8 mouse cellular contexts compared by ENCODE assay signal in the genomic region with DNA sequence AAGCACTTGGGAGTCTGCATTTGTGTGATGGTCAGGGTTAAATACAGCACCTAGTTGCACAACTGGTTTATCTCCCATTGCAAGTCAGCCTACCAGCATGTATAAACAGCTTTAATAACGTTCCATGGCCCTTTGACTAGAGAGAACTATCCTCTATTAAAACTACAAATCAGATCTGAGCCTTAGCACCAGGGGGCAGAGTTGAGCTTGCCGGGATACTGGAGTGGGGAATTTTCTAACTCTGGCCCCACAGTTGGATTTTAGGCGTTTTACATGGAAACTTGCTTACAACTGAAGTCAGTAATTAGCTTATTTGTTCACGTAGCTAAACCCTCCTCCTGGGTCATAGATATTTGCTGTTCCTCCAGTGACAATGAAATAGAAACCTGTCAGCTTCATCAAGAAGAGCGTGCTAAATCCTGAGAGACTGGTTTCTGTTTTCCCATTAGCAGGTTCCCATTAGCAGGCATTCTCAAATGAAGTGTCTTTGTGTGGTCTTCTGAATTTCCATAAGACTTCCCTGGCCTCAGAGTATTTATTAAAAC. TPM values are rescaled to one million over a fixed set of nuclear protein-coding genes. Genes with fewer than 3 reads are reported as not detected.
DNase-seq lines count a peak whose midpoint lies in the region; ATAC-seq and TF ChIP-seq lines count a peak whose summit lies in the region.

No protein-coding gene starts in this region.

- H3K27ac ChIP-seq in intestine, postnatal 0 days (ENCODE audit: low read depth, low read length): no peak overlapping the region
- H3K27ac ChIP-seq in intestine, embryonic 15.5 days: no peak overlapping the region
- no peak overlapping the region for H3K27ac ChIP-seq in CH12.LX (ENCODE audit: insufficient read depth, low read depth)
- H3K27ac ChIP-seq in hindbrain, embryonic 13.5 days: no peak overlapping the region

- H3K27me3 ChIP-seq in intestine, postnatal 0 days (replicated peaks; ENCODE audit: control insufficient read depth, insufficient read depth, low read length): no peaks in the 10 kb centered on the region
- no peaks in the 10 kb centered on the region for H3K27me3 ChIP-seq in intestine, embryonic 15.5 days (replicated peaks)
- no peaks in the 10 kb centered on the region for H3K27me3 ChIP-seq in CH12.LX (replicated peaks)
- H3K27me3 ChIP-seq in splenic B cell, adult 2 months (ENCODE audit: control insufficient read depth, insufficient read depth, low read length, poor library complexity, severe bottlenecking): no peaks in the 10 kb centered on the region
- H3K27me3 ChIP-seq in hindbrain, embryonic 13.5 days: no peaks in the 10 kb centered on the region

- peaks cover 2% of the 10 kb centered on the region; the same call in 1 of the 2 replicates for H3K79me2 ChIP-seq in CH12.LX (replicated peaks; ENCODE audit: control insufficient read depth, extremely low read depth, insufficient read depth, poor library complexity, severe bottlenecking)

- H3K4me2 ChIP-seq in intestine, postnatal 0 days (replicated peaks; ENCODE audit: low read depth): no peak overlapping the region
- no peak overlapping the region for H3K4me2 ChIP-seq in intestine, embryonic 15.5 days (replicated peaks)
- no peak overlapping the region for H3K4me2 ChIP-seq in CH12.LX (ENCODE audit: insufficient read depth, low read depth, poor library complexity, severe bottlenecking)
- no peak overlapping the region for H3K4me2 ChIP-seq in hindbrain, embryonic 13.5 days

- H3K9ac ChIP-seq in intestine, postnatal 0 days (ENCODE audit: low read depth, low read length): no peak overlapping the region
- H3K9ac ChIP-seq in intestine, embryonic 15.5 days: no peak overlapping the region
- H3K9ac ChIP-seq in CH12.LX (ENCODE audit: insufficient read depth, low read depth): no peak overlapping the region
- no peak overlapping the region for H3K9ac ChIP-seq in hindbrain, embryonic 13.5 days

- H3K36me3 ChIP-seq in intestine, postnatal 0 days (ENCODE audit: control insufficient read depth, insufficient read depth): peaks cover 19% of the 10 kb centered on the region
- peaks cover 5% of the 10 kb centered on the region; the same call in 1 of the 2 replicates for H3K36me3 ChIP-seq in intestine, embryonic 15.5 days
- H3K36me3 ChIP-seq in CH12.LX (replicated peaks in 1 of 2; ENCODE audit: control insufficient read depth in 1 of 2, insufficient read depth in 1 of 2, low read length in 1 of 2): peaks cover 29 to 89% of the 10 kb centered on the region in 2 experiments
- H3K36me3 ChIP-seq in splenic B cell, adult 2 months (ENCODE audit: control insufficient read depth, insufficient read depth, low read length, poor library complexity, severe bottlenecking): peaks cover 2% of the 10 kb centered on the region; the same call in 1 of the 2 replicates
- peaks cover 6% of the 10 kb centered on the region; the same call in 1 of the 2 replicates for H3K36me3 ChIP-seq in hindbrain, embryonic 13.5 days

- in situ Hi-C loops in CH12.LX (cut with MboI; ENCODE audit: low pct_ligation_motif_present, low pct_unique_long_range_greater_than_20kb, low sequenced_read_pairs): no loop called here

- no peaks in the 10 kb centered on the region for H3K4me1 ChIP-seq in intestine, postnatal 0 days (replicated peaks; ENCODE audit: control insufficient read depth, insufficient read depth, low read length)
- H3K4me1 ChIP-seq in intestine, embryonic 15.5 days (replicated peaks): 0 out of 2 replicates have a peak, but pooled peaks cover 2% of the 10 kb centered on the region
- peaks cover 2 to 47% of the 10 kb centered on the region in 2 experiments; a peak in 3 of 4 replicates for H3K4me1 ChIP-seq in CH12.LX (ENCODE audit: control insufficient read depth in 1 of 2, insufficient read depth in 2 of 2)
- peaks cover 36% of the 10 kb centered on the region for H3K4me1 ChIP-seq in hindbrain, embryonic 13.5 days (replicated peaks)

- no peaks in the 10 kb centered on the region for H3K9me3 ChIP-seq in intestine, postnatal 0 days (ENCODE audit: control insufficient read depth)
- H3K9me3 ChIP-seq in intestine, embryonic 15.5 days: no peaks in the 10 kb centered on the region
- no peaks in the 10 kb centered on the region for H3K9me3 ChIP-seq in CH12.LX (replicated peaks; ENCODE audit: low read length)
- no peaks in the 10 kb centered on the region for H3K9me3 ChIP-seq in hindbrain, embryonic 13.5 days

- intact Hi-C loops in left cerebral cortex, postnatal 10 days (cut with DNase I): loop anchor here (5.0 kb wide), 1 partner anchor 317 kb away; no protein-coding TSS in a partner anchor

- no peak for ATAC-seq in intestine, postnatal 0 days
- ATAC-seq in intestine, embryonic 15.5 days: no peak
- ATAC-seq in hindbrain, embryonic 13.5 days (ENCODE audit: low FRiP score): no peak

- no peak for TF ChIP-seq EP300 in CH12.LX (IDR thresholded peaks at IDR 0.05; ENCODE audit: low read length)

- peak; percentile 74 for TF ChIP-seq CTCF in intestine, postnatal 0 days (IDR thresholded peaks at IDR 0.05; ENCODE audit: low read depth)
- TF ChIP-seq CTCF in CH12.LX (conservative IDR thresholded peaks at IDR 0.05 in 1 of 2, IDR thresholded peaks at IDR 0.05 in 1 of 2; ENCODE audit: low read depth in 2 of 2, low read length in 2 of 2): peak; percentile 58 to 61

- dilution Hi-C loops in CH12.LX (cut with MboI; ENCODE audit: extremely low pct_ligation_motif_present, extremely low pct_unique_long_range_greater_than_20kb, low sequenced_read_pairs): no loop called here

- DNase-seq in CH12.LX (ENCODE audit: extremely low read depth): no peak
- peak; percentile 34 for DNase-seq in R1 (ENCODE audit: low read depth, low spot score)
- peak; percentile 69 for DNase-seq in gastrocnemius, postnatal 10 days
- DNase-seq in left cerebral cortex, postnatal 10 days (ENCODE audit: extremely low spot score in 1 of 2, low spot score in 2 of 2): peak; percentile 40 to 42
- DNase-seq in splenic B cell, adult 2 months (ENCODE audit: low read depth, low spot score): peak; percentile 17

- TF ChIP-seq RAD21 in CH12.LX (IDR thresholded peaks at IDR 0.05; ENCODE audit: low read depth, low read length): peak; percentile 41

- 51% methylated on average over 5 of the region's 5 CpGs for WGBS in intestine, postnatal 0 days
- 54% methylated on average over 5 of the region's 5 CpGs for WGBS in intestine, embryonic 15.5 days
- 43% methylated on average over 5 of the region's 5 CpGs for WGBS in hindbrain, embryonic 13.5 days

- no peak overlapping the region for H3K4me3 ChIP-seq in intestine, postnatal 0 days (ENCODE audit: low read depth, low read length)
- no peak overlapping the region for H3K4me3 ChIP-seq in intestine, embryonic 15.5 days (replicated peaks)
- no peak overlapping the region for H3K4me3 ChIP-seq in CH12.LX (replicated peaks in 1 of 3; ENCODE audit: low read depth in 2 of 3, low read length in 2 of 3, poor library complexity in 1 of 3)
- H3K4me3 ChIP-seq in hindbrain, embryonic 13.5 days: no peak overlapping the region

- TF ChIP-seq POLR2A in CH12.LX (IDR thresholded peaks at IDR 0.05; ENCODE audit: low read depth, low read length): no peak

TF ChIP-seq in CH12.LX, 34 proteins besides CTCF, POLR2A, EP300 and RAD21:
- TF ChIP-seq CHD1 (IDR thresholded peaks at IDR 0.05; ENCODE audit: low read depth, low read length): no peak
- TF ChIP-seq SMC3 (IDR thresholded peaks at IDR 0.05; ENCODE audit: low read depth, low read length): peak; percentile 50
- no peak for TF ChIP-seq RCOR1 (conservative IDR thresholded peaks at IDR 0.05; ENCODE audit: low read depth, low read length)
- no peak for TF ChIP-seq CHD2 (IDR thresholded peaks at IDR 0.05; ENCODE audit: low read length)
- TF ChIP-seq ZC3H11A (IDR thresholded peaks at IDR 0.05; ENCODE audit: low read depth, low read length): no peak

RNA-seq across cellular contexts. Expression of a gene that starts 8.0 kb away (rescaled TPM):
- 160 and 162 TPM in 2 replicates for polyA plus RNA-seq in intestine, postnatal 0 days (2015; fragmentation: Nextera tagmentation; extraction: Ambion mirVana)
- 98.8 and 117 TPM in 2 replicates for polyA plus RNA-seq in intestine, embryonic 15.5 days (2015; fragmentation: Nextera tagmentation; extraction: Ambion mirVana)
- total RNA-seq in CH12.LX (2012; rRNA removed) (54.3 and 55.3 TPM in 2 replicates), CH12.LX (2014; rRNA removed) (93.0 and 93.5 TPM in 2 replicates)
- 52.1 and 75.7 TPM in 2 replicates for polyA plus RNA-seq in CH12.LX (2012; ENCODE audit: insufficient read length, low read depth)
- total RNA-seq in gastrocnemius, postnatal 10 days (2021): 100 to 1,000 TPM in 1 of 2 experiments, 10 to 100 TPM in 1; 94.9 to 103 TPM
- 10 to 100 TPM; 26.9 to 30.5 TPM for total RNA-seq in left cerebral cortex, postnatal 10 days (2021)
- polyA plus RNA-seq in hindbrain, embryonic 13.5 days (2015; fragmentation: Nextera tagmentation; extraction: Ambion mirVana): 76.0 and 76.6 TPM in 2 replicates
